Mouse (Mus musculus): ENCODE data around the gene Gpr3.

The Gpr3 gene

DNA sequence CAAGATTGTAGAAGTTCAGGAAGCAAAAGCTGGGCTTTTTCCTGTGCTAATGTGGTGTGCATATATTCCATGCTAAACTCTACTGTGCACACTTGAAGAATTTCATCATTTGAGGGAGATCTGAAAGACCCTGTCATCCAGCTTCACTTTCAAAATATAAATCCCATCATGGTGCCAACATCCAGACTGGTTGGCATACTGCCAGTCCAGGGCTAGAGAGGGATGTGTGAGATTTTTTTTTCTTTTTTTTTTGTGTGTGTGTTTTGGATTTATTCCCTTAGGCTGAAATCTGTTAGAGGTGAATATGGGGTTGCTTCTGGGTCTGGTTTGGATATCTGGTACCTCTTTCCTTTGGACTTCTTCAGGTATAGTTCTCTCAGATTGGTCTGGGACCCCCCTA, 41.7 kb downstream of the Gpr3 start:
- in situ Hi-C loops (cut with MboI, MseI): loop anchor here in 1 of 2 experiments (5.0 kb wide), 1 partner anchor 43 kb away; no protein-coding TSS in a partner anchor

DNA sequence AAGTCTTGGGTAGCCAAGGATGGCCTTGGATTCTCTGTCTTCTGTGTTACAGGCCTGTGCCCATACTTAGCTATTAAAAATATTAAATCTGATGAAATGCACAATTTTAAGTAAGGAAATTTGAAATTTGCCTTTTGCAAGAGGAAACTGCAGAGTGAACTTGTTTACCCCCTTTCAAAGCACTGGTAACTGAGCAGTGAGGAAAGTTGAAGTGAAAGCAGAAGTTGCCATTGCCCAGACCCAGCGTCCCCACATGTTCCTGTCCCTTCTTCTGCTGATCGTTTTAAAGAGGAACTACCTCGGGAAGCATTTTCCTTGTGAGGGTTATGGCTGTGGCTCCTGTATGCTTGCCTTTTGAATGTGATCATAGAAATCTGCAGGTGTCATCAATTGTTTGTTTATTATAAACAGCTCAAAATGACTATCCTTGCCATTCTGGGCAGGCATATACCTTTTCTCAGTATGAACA, 42.2 kb downstream of the Gpr3 start:
- in situ Hi-C loops (cut with MboI, MseI): loop anchor here in 1 of 2 experiments (5.0 kb wide), 1 partner anchor 43 kb away; no protein-coding TSS in a partner anchor

DNA sequence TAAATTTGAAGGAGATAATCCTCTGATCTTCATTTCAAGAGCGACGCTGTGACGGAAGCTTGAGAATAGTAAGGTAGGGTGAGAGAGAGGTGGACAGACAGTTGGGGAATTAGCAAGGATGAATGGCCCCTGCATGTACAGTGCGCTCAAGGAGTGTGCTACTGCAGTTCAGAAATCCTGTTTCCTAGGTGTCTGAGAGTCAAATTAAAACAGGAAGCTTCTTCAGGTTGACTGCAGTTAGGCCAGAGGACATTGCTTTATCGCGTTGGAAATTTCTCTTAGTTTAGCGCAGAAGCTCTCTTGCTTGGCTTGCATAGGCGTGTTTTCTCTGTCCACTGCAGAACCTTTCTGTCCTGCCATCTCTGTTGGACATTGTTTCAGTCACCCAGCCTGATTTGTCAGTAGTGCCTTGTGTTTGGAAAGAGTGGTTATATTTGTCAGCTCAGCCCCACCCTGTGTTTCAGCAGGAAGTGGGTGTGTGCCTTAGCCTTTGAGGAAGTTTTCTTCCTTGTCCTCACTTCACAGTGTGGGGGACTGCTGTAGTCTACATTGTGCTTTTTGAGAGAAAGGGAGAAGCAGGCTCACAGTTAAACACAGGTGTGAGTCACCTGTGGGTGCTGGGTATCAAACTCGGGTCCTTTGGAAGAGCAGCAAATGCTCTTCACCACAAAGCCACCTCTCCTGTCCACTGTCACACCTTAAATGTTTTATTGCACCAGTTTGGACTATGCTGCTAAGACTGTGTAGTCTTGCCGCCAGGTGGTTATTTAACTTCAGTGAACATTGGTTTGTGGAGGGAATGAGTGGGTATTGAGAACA, 42.9 kb downstream of the Gpr3 start:
- in situ Hi-C loops (cut with MboI, MseI): loop anchor here in 1 of 2 experiments (5.0 kb wide), 1 partner anchor 42 kb away; no protein-coding TSS in a partner anchor

DNA sequence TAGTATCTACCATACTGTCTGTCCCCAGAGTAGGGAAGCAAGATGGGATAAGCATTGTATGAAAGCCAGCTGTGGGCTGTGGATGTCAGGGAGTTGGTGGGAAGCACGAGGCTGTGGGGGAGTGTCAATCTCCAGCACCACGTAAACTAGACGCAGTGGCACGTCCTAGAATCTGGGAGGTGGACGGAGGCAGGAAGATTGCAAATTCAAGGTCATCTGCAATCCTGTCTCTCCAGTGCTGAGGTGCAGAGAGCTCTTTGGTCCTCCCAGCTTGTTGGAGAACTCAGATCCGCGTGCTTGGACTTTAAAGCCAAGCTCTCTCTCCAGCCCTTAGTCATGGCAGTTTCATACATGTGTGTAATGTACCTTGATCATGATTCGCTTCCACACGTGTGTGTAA, 45.6 kb downstream of the Gpr3 start:
- in situ Hi-C loops (cut with MboI, MseI): no loop called here

DNA sequence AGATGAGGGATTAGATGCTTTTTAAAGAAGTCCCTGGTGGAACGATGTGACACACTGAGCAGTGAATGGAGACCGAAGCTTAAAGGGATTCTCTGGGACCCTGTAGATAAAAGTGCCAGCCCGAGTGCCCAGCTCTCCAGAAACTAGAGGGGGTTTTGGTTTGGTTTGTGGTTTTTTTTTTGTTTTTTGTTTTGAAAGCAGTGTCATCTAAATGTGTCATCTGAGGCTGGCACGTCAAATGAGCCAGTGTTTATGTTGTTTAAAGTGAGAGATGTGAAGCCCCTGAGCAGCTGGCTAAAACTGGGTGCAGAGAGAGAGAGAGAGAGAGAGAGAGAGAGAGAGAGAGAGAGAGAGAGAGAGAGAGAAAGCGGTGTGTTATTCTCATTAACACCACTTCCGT, 50.1 kb downstream of the Gpr3 start:
- in situ Hi-C loops (cut with MboI, MseI): no loop called here

DNA sequence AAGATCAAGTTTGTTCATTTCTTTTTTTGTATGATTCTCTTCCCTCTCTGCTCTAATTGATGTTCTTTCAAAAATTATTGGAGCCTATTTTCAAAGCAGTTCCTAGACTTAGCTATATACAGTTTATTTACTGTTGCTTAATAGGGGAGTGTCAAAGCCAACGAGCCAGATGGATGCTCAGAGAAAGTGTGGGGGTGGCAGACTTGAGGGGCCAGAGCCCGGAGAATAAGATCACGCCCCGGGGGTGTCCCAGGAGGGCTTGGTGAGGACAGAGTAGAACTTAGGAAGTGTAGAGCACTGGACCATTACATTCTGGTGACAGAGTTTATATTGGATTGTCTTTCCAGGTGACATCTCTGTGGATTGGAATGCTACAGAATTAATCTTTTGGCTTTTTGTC, 51.5 kb downstream of the Gpr3 start:
- in situ Hi-C loops (cut with MboI, MseI): no loop called here

DNA sequence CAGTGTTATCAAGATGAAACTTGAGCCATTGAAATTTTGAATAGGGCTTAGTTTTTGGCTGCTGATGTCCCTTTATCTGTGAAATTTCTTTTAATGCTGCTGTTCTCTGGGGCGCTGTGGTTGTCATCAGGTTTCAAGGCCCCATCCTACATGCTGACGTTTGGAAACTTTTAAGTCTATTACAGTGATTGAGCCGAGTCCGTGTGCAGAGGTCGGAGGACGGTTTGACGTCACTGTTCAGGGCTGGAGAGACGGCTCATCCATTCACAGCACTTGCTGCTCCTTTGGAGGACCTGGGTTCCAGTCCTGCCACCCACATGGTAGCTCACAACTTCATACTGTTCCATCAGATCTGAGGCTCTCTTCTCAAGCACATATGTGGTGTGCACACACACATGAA, 52.1 kb downstream of the Gpr3 start:
- in situ Hi-C loops (cut with MboI, MseI): no loop called here

DNA sequence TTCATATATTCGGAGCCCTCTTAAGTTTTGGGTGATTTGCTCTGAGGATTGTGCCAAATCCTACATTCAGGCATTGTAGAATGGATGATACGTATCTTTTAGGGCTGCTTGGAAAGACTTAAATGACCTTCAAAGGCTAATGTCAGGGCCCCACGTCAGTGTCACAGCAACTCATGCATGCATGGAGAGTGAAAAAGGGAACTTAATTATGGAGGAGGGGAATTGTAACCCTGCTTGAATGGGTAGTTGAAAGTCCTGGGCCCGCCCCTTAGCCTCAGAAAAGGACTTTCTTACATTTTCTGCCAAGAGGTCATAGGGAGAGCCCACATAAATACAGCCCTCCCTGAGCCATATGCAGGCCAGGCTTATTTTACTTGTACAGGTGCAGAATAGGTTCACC, 52.7 kb downstream of the Gpr3 start:
- in situ Hi-C loops (cut with MboI, MseI): no loop called here

All from T-helper 17 cell (primary cell).